Mouse (Mus musculus) C2C12 (cell line): Measurements from ENCODE around the gene Ap2a1. TPM values are rescaled to one million over a fixed set of nuclear protein-coding genes. Genes with fewer than 3 reads are reported as not detected.
A peak's percentile ranks its signal among the peaks of the same experiment; 100 is the strongest.

ENCODE experiments used
- H3K27me3 ChIP-seq: one replicate; pipeline ENCODE4 v1.6.1; 2011; ENCODE audit not compliant: control insufficient read depth, insufficient read depth, insufficient read length
- H3K36me3 ChIP-seq: one replicate; pipeline ENCODE4 v1.6.1; 2011; ENCODE audit not compliant: control insufficient read depth, insufficient read depth
- H3K4me3 ChIP-seq: one replicate; pipeline ENCODE4 v1.5.1; 2011; ENCODE audit warnings: mild to moderate bottlenecking, control low read depth; ENCODE audit not compliant: poor library complexity, insufficient read depth, severe bottlenecking
- H3K79me2 ChIP-seq: one replicate; pipeline ENCODE4 v1.6.1; 2011; ENCODE audit not compliant: control insufficient read depth, insufficient read depth
- H3K79me3 ChIP-seq: one replicate; pipeline ENCODE4 v1.6.1; 2011; ENCODE audit warnings: low read depth, control low read depth
- H3ac ChIP-seq: one replicate; pipeline ENCODE3; 2011; ENCODE audit warnings: low read depth; ENCODE audit not compliant: control insufficient read depth, insufficient read length
- CEBPB ChIP-seq: IDR thresholded peaks from one replicate; pipeline ENCODE4 v1.6.1; 2011; ENCODE audit warnings: low read depth, mild to moderate bottlenecking, control low read depth, moderate library complexity
- CTCF ChIP-seq: IDR thresholded peaks from one replicate; pipeline ENCODE4 v1.5.1; 2011; ENCODE audit not compliant: control insufficient read depth, insufficient read depth, insufficient read length
- FOSL1 ChIP-seq: IDR thresholded peaks from one replicate; pipeline ENCODE4 v1.8.0; 2011; ENCODE audit warnings: mild to moderate bottlenecking, low read length; ENCODE audit not compliant: poor library complexity, insufficient read depth, severe bottlenecking
- MAX ChIP-seq: IDR thresholded peaks from one replicate; pipeline ENCODE4 v1.6.1; 2011; ENCODE audit warnings: mild to moderate bottlenecking, control low read depth
- MYOD1 ChIP-seq: IDR thresholded peaks from one replicate; pipeline ENCODE4 v1.6.1; 2011; ENCODE audit warnings: low read depth; ENCODE audit not compliant: control insufficient read depth, insufficient read length
- MYOG ChIP-seq: IDR thresholded peaks from one replicate; pipeline ENCODE4 v1.6.1; 2011; ENCODE audit not compliant: control insufficient read depth, insufficient read length; ENCODE audit errors: extremely low read depth
- USF1 ChIP-seq: IDR thresholded peaks from one replicate; pipeline ENCODE4 v1.6.1; 2011; ENCODE audit warnings: low read depth, mild to moderate bottlenecking, control low read depth, moderate library complexity
- polyA plus RNA-seq: library from polyadenylated mRNA; unstranded; fragments of >200 nt; fragmentation: generic; extraction: Trizol; gene quantifications from one replicate; pipeline ENCODE4 v1.2.1, GENCODE M21; 2012; ENCODE audit warnings: missing spikeins

Gene Ap2a1
- polyA plus RNA-seq, 1 experiment = 129 TPM

GRCm38 (mm10) chr7:44896499-44896898 lies 32.8 kb downstream of the Ap2a1 start:
- TF ChIP-seq MYOG (no peak), CTCF (no peak), CEBPB (no peak), FOSL1 (no peak), MAX (no peak), USF1 (no peak), MYOD1 (no peak)
- peaks cover 7% of the 10 kb centered on the region for H3K79me2 ChIP-seq
- peak overlapping the region; percentile 45 for H3K4me3 ChIP-seq
- H3K36me3 ChIP-seq = no peaks in the 10 kb centered on the region
- peaks cover 6% of the 10 kb centered on the region for H3K79me3 ChIP-seq
- H3K27me3 ChIP-seq = no peaks in the 10 kb centered on the region
- peak overlapping the region; percentile 72 for H3ac ChIP-seq

- Histone ChIP-seq H3K79me3 (peaks cover 12% of the 10 kb centered on the region), H3K27me3 (no peaks in the 10 kb centered on the region), H3K4me3 (peak within 1 kb of the TSS; percentile 45), H3K79me2 (peaks cover 14% of the 10 kb centered on the region), H3K36me3 (no peaks in the 10 kb centered on the region), H3ac (peak within 1 kb of the TSS; percentile 72)
- TF ChIP-seq CTCF = peak; percentile 12
- no peak for TF ChIP-seq MAX
- no peak for TF ChIP-seq USF1
- TF ChIP-seq MYOG = no peak
Observed at GRCm38 (mm10) chr7:44895593-44896434, 33.5 kb downstream of the Ap2a1 start, which contains the start of gene Fuz. Gene Fuz, plus strand, starts transcription at chr7:44896079.

GRCm38 (mm10) chr7:44895206-44895592 lies 34.1 kb downstream of the Ap2a1 start:
- peaks cover 20% of the 10 kb centered on the region for H3K79me2 ChIP-seq
- peaks cover 17% of the 10 kb centered on the region for H3K79me3 ChIP-seq
- H3K27me3 ChIP-seq = no peaks in the 10 kb centered on the region
- H3K36me3 ChIP-seq = no peaks in the 10 kb centered on the region
- no peak for TF ChIP-seq CEBPB
- TF ChIP-seq USF1 = no peak
- no peak for TF ChIP-seq MAX
- TF ChIP-seq MYOD1 = no peak
- TF ChIP-seq FOSL1 = no peak
- TF ChIP-seq MYOG = no peak
- TF ChIP-seq CTCF = no peak
- H3ac ChIP-seq = no peak overlapping the region
- H3K4me3 ChIP-seq = no peak overlapping the region

- H3K27me3 ChIP-seq = no peaks in the 10 kb centered on the region
- TF ChIP-seq MAX = no peak
- no peak for TF ChIP-seq FOSL1
- no peak for TF ChIP-seq CEBPB
- H3ac ChIP-seq = no peak overlapping the region
- no peak overlapping the region for H3K4me3 ChIP-seq
- peaks cover 22% of the 10 kb centered on the region for H3K79me3 ChIP-seq
- H3K36me3 ChIP-seq = peaks cover 7% of the 10 kb centered on the region
- peaks cover 31% of the 10 kb centered on the region for H3K79me2 ChIP-seq
Observed at GRCm38 (mm10) chr7:44894175-44894574, 35.1 kb downstream of the Ap2a1 start.

- peaks cover 40% of the 10 kb centered on the region for H3K79me2 ChIP-seq
- peaks cover 27% of the 10 kb centered on the region for H3K79me3 ChIP-seq
- TF ChIP-seq CEBPB (no peak), MYOD1 (no peak), MAX (no peak), CTCF (no peak), MYOG (no peak)
- no peak overlapping the region for H3ac ChIP-seq
- no peak overlapping the region for H3K4me3 ChIP-seq
- no peaks in the 10 kb centered on the region for H3K27me3 ChIP-seq
- peaks cover 14% of the 10 kb centered on the region for H3K36me3 ChIP-seq
Observed at GRCm38 (mm10) chr7:44893197-44893596, 36.1 kb downstream of the Ap2a1 start.
